Mouse (Mus musculus) liver, postnatal 0 days (tissue): ENCODE results near the gene Cbx4.

Experiments used
- CTCF ChIP-seq: sonication (generic); IDR thresholded peaks from 2 replicates; pipeline ENCODE4 v1.5.1; 2016; ENCODE audit warnings: antibody characterized with exemption, low read depth
- EP300 ChIP-seq: IDR thresholded peaks from 2 replicates; pipeline ENCODE4 v1.6.1; 2016; ENCODE audit warnings: antibody characterized with exemption, low read depth, mild to moderate bottlenecking

DNA sequence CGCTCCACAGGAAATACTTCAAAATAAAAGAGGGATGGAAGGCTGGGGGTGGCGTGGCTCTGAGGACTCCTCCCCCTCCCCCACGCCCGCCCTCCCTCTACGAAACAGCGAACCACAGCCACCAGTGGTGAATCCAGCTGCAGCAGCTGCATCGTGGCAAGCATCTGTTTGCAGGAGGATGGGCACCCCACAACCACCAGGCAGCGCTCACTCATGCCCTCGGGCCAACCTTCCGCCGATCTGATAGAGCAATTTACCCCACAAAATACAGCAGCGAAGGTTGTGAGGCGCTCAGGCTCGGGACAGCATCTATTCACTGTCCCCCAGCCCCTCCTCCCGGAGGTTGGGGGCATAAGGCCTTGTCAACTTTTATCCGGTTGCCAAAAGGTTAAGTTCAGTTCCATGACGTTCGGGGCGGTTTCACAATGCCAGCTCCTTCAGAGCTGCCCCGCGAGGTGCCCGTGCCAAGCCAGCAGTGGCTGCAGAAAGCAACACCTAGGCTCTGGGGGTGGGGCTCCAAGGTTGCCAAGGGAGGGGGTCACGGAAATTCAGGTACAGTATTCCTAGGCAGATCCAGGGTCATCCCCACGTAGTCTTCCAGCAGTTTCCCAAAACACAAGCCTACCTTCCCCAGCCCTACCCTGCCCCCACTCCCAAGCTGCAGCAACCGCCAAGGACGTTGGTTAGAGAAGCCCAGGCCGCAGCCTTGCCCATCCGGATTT is 2.1 kb downstream of the Cbx4 start:
- peak; percentile 39 for TF ChIP-seq CTCF
- no peak for TF ChIP-seq EP300
